Mouse (Mus musculus): ENCODE data around the gene AU018091.
"Not testable (repeated sequence)": the region's sequence is repeated elsewhere in the genome, so short reads cannot be mapped to it uniquely, and the experiment has no call there.

AU018091 gene

DNA sequence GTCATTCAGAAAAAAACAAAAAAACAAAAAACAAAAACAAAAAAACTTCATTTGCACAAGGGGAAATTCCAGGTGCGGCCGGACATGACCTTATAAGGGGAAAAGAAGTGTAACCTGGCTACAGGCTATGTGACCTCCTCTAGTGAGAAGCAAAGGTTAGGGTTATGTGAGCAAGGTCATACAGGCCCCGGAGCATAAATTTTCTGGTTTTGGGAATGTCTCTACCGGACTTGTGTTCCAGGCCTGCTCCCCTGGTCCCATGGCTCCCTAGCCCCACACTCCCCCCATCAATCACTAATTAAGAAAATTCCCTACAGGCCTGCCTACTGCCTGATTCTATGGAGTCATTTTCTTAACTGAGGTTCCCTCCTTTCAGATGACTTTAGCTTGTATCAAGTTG lies 2.7 kb downstream of the AU018091 start:
- no peak for DNase-seq (ENCODE audit: low read depth)

- no peak for DNase-seq (ENCODE audit: low read depth)
Observed at GRCm38 (mm10) chr7:3164991-3165390, 4.0 kb downstream of the AU018091 start.

DNA sequence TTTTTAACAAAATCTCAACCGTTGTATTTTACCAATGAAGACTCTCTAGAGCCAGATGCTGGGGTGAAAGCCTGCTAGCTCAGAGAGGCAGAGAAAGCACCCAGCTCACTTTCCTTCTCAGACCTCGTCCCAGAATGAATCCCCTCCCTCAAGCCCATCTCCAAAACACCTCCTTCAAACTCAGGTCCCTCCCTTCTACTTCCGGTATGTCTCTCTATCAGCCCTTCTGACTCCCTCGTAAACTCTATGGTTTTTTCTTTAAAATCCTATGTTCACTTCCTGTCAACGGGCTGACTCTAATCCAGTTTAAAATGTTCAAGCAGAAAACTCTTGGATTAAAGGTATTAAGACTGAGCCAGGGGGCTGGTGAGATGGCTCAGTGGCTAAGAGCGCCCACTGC lies 4.6 kb downstream of the AU018091 start:
- no peak for DNase-seq (ENCODE audit: low read depth)

DNA sequence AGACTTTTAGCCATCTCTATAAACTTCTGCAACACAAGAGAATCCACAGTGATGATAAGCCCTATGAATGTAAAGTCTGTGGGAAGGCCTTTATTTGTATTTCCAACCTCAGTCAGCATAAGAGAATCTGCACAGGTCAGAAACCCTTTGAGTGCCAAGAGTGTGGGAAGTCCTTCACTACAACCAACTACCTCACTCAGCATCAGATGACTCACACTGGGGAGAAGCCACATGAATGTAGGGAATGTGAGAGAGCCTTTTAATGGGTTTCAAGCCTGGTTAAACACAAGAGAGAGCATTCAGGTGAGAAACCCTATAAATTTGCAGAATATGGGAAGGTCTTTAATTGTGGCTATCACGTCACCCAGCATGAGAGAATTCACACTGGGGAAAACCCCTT lies 18.6 kb downstream of the AU018091 start:
- DNase-seq (ENCODE audit: low read depth), result no peak

GRCm38 (mm10) chr7:3146072-3146471 lies 22.9 kb downstream of the AU018091 start:
- DNase-seq (ENCODE audit: low read depth), result no peak

DNA sequence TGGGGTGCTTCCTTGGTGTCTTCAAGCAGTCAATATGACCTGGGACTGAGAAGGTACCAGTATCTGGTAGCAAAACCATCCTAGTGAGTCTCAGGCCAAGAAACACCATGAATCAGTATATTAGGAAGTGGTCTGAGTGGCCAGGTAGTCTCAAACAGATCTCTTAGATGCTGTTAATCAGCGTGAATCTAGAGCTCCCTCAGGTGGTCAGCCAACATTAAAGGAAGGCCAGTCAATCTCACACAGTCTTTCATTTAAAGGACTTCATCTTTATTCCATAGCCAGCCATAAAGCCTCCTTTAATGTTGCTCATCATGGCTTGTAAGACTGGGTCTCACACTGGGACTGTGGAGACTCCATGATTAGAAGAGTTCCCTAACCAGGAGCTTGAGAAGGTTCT lies 25.7 kb downstream of the AU018091 start:
- DNase-seq (ENCODE audit: low read depth), result no peak

- DNase-seq (ENCODE audit: low read depth), result no peak
Observed at GRCm38 (mm10) chr7:3135606-3136005, 33.4 kb downstream of the AU018091 start.

DNA sequence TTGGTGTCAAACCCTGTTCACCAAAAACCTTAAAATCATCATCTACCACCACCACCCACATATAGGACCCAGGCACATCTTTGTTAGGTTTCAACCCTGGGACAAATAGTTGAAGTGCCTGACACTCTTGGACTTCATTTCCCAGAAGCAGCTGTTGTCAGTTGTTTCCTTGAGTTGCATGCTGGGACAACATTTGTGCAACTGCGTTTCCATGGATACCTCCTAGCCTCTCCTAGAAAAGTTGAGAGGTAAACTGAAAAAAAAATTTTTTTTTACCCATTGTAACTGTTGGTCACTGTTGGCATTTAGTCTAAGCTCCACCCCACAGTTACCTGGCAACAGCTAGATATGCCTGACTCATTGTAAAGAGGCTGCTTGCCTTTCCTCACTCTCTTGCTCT lies 34.3 kb downstream of the AU018091 start:
- DNase-seq (ENCODE audit: low read depth), result no peak

GRCm38 (mm10) chr7:3130342-3130741 lies 38.7 kb downstream of the AU018091 start:
- DNase-seq (ENCODE audit: low read depth), result no peak

- DNase-seq (ENCODE audit: low read depth), result not testable (repeated sequence)
Observed at GRCm38 (mm10) chr7:3128564-3128963, 40.4 kb downstream of the AU018091 start.

DNA sequence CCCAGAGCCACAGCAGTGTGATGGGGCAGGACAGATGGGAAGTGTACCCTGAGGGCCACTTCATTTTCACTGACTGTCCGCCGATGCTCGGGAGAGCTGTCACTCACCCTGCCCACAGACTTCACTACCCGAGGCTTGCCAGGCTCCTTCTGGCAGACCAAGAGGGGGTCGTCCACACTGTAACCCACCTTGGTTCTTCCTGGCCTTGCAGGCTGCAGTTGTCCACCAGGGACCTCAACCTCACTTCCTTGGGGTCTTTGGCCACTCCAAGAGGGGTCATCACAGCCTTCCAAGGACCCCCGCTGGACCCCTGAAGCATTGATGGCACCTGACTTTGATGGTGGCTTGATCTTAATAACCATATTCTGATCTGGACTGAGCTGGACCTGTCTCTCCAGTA lies 57.8 kb downstream of the AU018091 start:
- DNase-seq (ENCODE audit: low read depth), result not testable (repeated sequence)

GRCm38 (mm10) chr7:3106516-3107077 lies 62.4 kb downstream of the AU018091 start:
- not testable (repeated sequence) for DNase-seq (ENCODE audit: low read depth)

All from c-Kit-positive CD71-positive TER-119-negative erythroid progenitor cells, embryonic 14.5 days (primary cell).